Comparison of ENCODE assay signal across 8 mouse cellular contexts in the genomic region with DNA sequence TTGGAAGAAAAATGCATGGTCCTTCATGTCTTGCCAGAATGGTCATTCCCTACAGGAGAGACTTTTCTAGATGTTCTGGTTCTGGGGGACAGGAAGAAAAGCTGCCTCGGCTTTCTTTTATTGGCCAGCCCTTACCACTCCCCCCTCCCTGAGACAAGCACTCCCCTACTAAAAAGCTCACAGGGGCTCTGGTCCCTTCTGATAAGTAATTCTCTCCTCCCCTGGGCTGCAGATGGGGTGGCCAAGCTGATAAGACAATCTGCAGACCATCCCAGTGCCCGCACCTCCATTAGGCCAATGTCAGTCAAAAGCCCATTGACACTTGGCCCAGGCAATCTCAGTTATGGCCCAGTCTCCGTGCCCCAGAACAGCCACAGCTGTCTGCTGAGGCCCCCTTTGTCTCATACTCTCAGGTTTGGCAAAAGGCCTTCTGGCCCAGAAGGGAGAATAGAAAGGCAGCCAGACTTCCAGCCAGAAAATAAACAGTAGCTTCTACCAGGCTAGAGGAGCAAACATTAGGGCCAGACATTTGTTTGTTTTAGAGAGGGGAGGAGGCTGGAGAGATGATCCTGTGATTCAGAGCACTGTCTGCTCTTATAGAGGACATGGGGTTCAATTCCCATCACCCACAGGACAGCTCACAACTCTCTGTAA. TPM values are rescaled to one million over a fixed set of nuclear protein-coding genes. Genes with fewer than 3 reads are reported as not detected.
DNase-seq lines count a peak whose midpoint lies in the region; ATAC-seq and TF ChIP-seq lines count a peak whose summit lies in the region.

No protein-coding gene starts in this region.

- no peaks in the 10 kb centered on the region for H3K9me3 ChIP-seq in midbrain, embryonic 13.5 days

- WGBS in midbrain, embryonic 13.5 days = 48% methylated on average over 3 of the region's 3 CpGs

- 0 out of 2 replicates have a peak, but pooled peaks cover 3% of the 10 kb centered on the region for H3K27me3 ChIP-seq in midbrain, embryonic 13.5 days

- H3K36me3 ChIP-seq in midbrain, embryonic 13.5 days = no peaks in the 10 kb centered on the region

- H3K4me1 ChIP-seq in midbrain, embryonic 13.5 days (replicated peaks) = peaks cover 40% of the 10 kb centered on the region

- DNase-seq in cerebellum, postnatal 14 days = peak; percentile 55 to 56
- DNase-seq in cerebellum, adult 8-10 months = no peak
- peak; percentile 43 to 51 for DNase-seq in layer of hippocampus, adult 2 months (ENCODE audit: low spot score in 2 of 2)
- DNase-seq in urinary bladder, postnatal 10 days (ENCODE audit: low spot score) = no peak
- no peak for DNase-seq in ovary, adult 18-20 months (ENCODE audit: low spot score)

- H3K9ac ChIP-seq in midbrain, embryonic 13.5 days (replicated peaks) = no peak overlapping the region

- H3K4me3 ChIP-seq in layer of hippocampus, adult 2 months = no peak overlapping the region
- H3K4me3 ChIP-seq in midbrain, embryonic 13.5 days (replicated peaks) = no peak overlapping the region

- H3K4me2 ChIP-seq in midbrain, embryonic 13.5 days (replicated peaks) = no peak overlapping the region

- no peak overlapping the region for H3K27ac ChIP-seq in layer of hippocampus, adult 2 months
- H3K27ac ChIP-seq in midbrain, embryonic 13.5 days = peak overlapping the region; percentile 68

- peak; percentile 69 for ATAC-seq in erythroid progenitor cell, adult 5-6 weeks (replicated peaks; ENCODE audit: low FRiP score, poor library complexity, severe bottlenecking)
- no peak for ATAC-seq in midbrain, embryonic 13.5 days
- ATAC-seq in monocyte, adult 5-6 weeks (replicated peaks; ENCODE audit: insufficient number of reproducible peaks, low FRiP score, low TSS enrichment, poor library complexity, severe bottlenecking) = no peak

- no peak for TF ChIP-seq CTCF in layer of hippocampus, adult 2 months (conservative IDR thresholded peaks at IDR 0.05)

RNA-seq across cellular contexts. Expression of a gene that starts 3.1 kb away (rescaled TPM):
- 93.3 and 105 TPM in 2 replicates for total RNA-seq in erythroid progenitor cell, adult 5-6 weeks (2015; ENCODE audit: low replicate concordance)
- 66.6 and 77.2 TPM in 2 replicates for total RNA-seq in erythroid progenitor cell, adult 5-6 weeks (2017; ENCODE audit: low replicate concordance)
- 10 to 100 TPM; 22.0 to 24.3 TPM for total RNA-seq in layer of hippocampus, adult 2 months (2021)
- polyA plus RNA-seq in midbrain, embryonic 13.5 days (2015; fragmentation: Nextera tagmentation; extraction: Ambion mirVana) = 24.4 and 30.2 TPM in 2 replicates
- total RNA-seq in monocyte, adult 5-6 weeks (2017) = 7.1 to 7.7 TPM (median 7.5 TPM) in 3 replicates

RNA-seq across cellular contexts. Expression of a gene that starts 21.9 kb away (rescaled TPM):
- total RNA-seq in erythroid progenitor cell, adult 5-6 weeks (2015; ENCODE audit: low replicate concordance) = 198 and 222 TPM in 2 replicates
- total RNA-seq in erythroid progenitor cell, adult 5-6 weeks (2017; ENCODE audit: low replicate concordance) = 219 and 316 TPM in 2 replicates
- total RNA-seq in layer of hippocampus, adult 2 months (2021) = 1 to 10 TPM in 1 of 2 experiments, under 1 TPM in 1; 0.86 to 1.9 TPM
- 42.1 and 43.3 TPM in 2 replicates for polyA plus RNA-seq in midbrain, embryonic 13.5 days (2015; fragmentation: Nextera tagmentation; extraction: Ambion mirVana)
- 3.1 to 6.5 TPM (median 4.9 TPM) in 3 replicates for total RNA-seq in monocyte, adult 5-6 weeks (2017)

RNA-seq across cellular contexts. Expression of a gene that starts 22.1 kb away (rescaled TPM):
- 14.1 and 21.4 TPM in 2 replicates for total RNA-seq in erythroid progenitor cell, adult 5-6 weeks (2015; ENCODE audit: low replicate concordance)
- 17.1 and 42.2 TPM in 2 replicates for total RNA-seq in erythroid progenitor cell, adult 5-6 weeks (2017; ENCODE audit: low replicate concordance)
- total RNA-seq in layer of hippocampus, adult 2 months (2021) = 10 to 100 TPM; 27.7 to 28.5 TPM
- 30.5 and 31.6 TPM in 2 replicates for polyA plus RNA-seq in midbrain, embryonic 13.5 days (2015; fragmentation: Nextera tagmentation; extraction: Ambion mirVana)
- 9.0 to 17.3 TPM (median 12.8 TPM) in 3 replicates for total RNA-seq in monocyte, adult 5-6 weeks (2017)

RNA-seq across cellular contexts. Expression of a gene that starts 45.2 kb away (rescaled TPM):
- total RNA-seq in erythroid progenitor cell, adult 5-6 weeks (2015; ENCODE audit: low replicate concordance) = not detected in 2 replicates
- 0.77 TPM in 1 of 2 replicates, not detected in the other for total RNA-seq in erythroid progenitor cell, adult 5-6 weeks (2017; ENCODE audit: low replicate concordance)
- total RNA-seq in layer of hippocampus, adult 2 months (2021) = under 1 TPM; 0.47 to 0.61 TPM
- polyA plus RNA-seq in midbrain, embryonic 13.5 days (2015; fragmentation: Nextera tagmentation; extraction: Ambion mirVana) = 0.10 and 0.12 TPM in 2 replicates
- 1.5 to 17.7 TPM (median 9.5 TPM) in 3 replicates for total RNA-seq in monocyte, adult 5-6 weeks (2017)

Comparison
In these comparisons a context has a peak if more than half of its experiments do, and no peak if none do; other contexts are left out.
1. DNase-seq: peak in cerebellum, postnatal 14 days (2 of 2) and layer of hippocampus, adult 2 months (2 of 2); none in cerebellum, adult 8-10 months (single experiment), urinary bladder, postnatal 10 days (single experiment) and ovary, adult 18-20 months (single experiment).
2. RNA of a gene that starts 21.9 kb away (total RNA-seq): 198 to 316 TPM in erythroid progenitor cell, adult 5-6 weeks; 3.1 to 6.5 TPM in monocyte, adult 5-6 weeks and 0.86 to 1.9 TPM in layer of hippocampus, adult 2 months; every median in the first group is over 10 times any median in the second.